Mouse (Mus musculus) macrophage (primary cell): ENCODE results near the gene Lrrc3b. TPM values are rescaled to one million over a fixed set of nuclear protein-coding genes. Genes with fewer than 3 reads are reported as not detected.

Experiments used
- H3K27ac ChIP-seq: fragments of 350-480 bp; formaldehyde crosslinking; 2 replicates; pipeline ENCODE4 v1.9.0; 2021
- H3K36me3 ChIP-seq: fragments of 350-480 bp; formaldehyde crosslinking; 2 replicates; pipeline ENCODE4 v1.9.0; 2021; ENCODE audit errors: inconsistent target
- H3K4me3 ChIP-seq: fragments of 350-480 bp; formaldehyde crosslinking; 2 replicates; pipeline ENCODE4 v1.9.0; 2021; ENCODE audit errors: inconsistent target
- H3K79me2 ChIP-seq: fragments of 350-480 bp; formaldehyde crosslinking; 2 replicates; pipeline ENCODE4 v1.9.0; 2021; ENCODE audit errors: inconsistent target
- WGBS: methylation state at CpG from one replicate; pipeline ENCODE4 v1.1.7; 2026; ENCODE audit warnings: inconsistent platforms; ENCODE audit not compliant: missing documents; 5-methylcytosine and 5-hydroxymethylcytosine counted together
- polyA plus RNA-seq: library from polyadenylated mRNA; stranded (reverse); fragments of 250-400 nt; gene quantifications from 3 replicates; pipeline ENCODE4 v1.2.4, GENCODE M21; 2018; ENCODE audit warnings: inconsistent platforms

Gene Lrrc3b
- polyA plus RNA-seq, 1 experiment from 2014 or later: not detected

DNA sequence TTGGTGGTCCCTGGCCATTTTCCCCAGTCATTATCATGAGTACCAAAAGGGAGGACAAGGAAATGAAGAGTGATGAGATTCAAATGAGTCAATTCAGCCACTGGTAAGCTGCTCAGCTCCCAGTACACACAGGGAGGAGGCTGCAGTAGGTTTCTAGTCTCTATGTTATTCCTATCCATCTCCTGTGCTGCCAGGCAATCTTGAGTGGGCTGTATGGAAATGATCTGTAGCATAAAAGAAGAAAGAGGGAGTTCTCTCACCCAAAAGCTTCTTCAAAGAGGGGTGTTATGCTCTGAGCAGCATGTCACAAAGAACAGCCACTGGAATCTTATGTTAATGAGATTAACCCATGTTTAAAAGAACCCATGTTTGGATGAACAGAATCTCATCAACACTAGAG, 64.5 kb downstream of the Lrrc3b start:
- Histone ChIP-seq H3K79me2 (no peaks in the 10 kb centered on the region), H3K36me3 (no peaks in the 10 kb centered on the region), H3K4me3 (no peak overlapping the region), H3K27ac (no peak overlapping the region)

DNA sequence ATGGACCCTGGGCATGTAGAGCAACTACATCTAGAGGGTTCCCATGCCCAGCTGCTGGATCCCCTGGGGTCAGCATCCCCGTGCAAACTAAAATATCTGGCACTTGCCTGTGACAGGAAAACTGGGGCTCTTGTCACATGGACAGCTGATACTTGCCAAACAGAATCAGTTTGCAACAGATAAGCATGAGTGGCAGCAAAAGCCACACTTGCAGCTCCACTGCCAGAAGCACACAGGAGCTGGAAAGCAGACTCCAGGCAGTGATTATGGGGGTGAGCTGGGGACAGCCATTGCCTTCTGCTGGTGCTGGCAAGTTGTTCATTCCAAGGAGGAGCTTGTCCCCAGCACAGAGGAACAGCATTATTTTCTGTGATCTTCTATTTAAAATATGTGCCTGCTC, 65.8 kb downstream of the Lrrc3b start:
- H3K27ac ChIP-seq: no peak overlapping the region
- H3K79me2 ChIP-seq: no peaks in the 10 kb centered on the region
- no peaks in the 10 kb centered on the region for H3K36me3 ChIP-seq
- 67% methylated on average over 1 of the region's 1 CpGs for WGBS
- H3K4me3 ChIP-seq: no peak overlapping the region

DNA sequence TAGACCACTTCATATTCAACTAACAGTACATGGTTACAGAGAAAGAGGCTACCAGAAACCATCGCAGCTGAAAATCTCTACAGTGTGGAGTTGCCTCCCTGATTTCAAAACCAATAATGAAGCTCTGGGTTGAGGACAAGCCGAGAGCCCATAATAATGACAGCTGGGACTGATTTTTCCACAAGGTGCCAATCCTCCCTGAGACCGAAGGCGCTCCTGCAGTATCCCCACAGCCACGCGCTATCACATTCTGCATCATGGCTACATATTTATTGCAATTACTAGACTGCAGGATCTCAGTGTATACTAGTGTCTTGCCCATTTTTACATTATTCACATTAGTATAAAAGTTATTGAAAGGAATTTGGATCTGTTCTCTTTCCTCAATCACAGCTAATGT, 73.7 kb downstream of the Lrrc3b start:
- H3K79me2 ChIP-seq: no peaks in the 10 kb centered on the region
- 96% methylated on average over 6 of the region's 6 CpGs for WGBS
- H3K27ac ChIP-seq: no peak overlapping the region

DNA sequence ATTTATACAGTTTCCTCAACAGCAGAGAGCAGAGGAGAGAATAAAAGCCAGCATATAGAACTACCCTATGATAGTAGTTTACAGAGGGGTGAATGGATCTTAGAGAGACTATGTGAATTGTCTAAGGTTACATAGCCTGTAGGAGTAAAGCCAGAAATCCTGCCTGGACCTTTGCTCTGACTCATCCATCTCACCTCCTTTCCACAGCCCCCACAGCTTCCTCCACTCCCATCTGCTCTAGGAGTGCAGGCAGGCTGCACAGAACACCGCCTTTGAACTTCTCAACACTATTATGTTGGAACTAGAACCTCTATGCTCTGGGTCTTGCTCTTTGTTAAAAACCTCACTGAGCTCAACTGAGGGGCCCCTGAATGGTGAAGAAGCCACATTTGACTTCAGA, 78.9 kb downstream of the Lrrc3b start:
- no peak overlapping the region for H3K27ac ChIP-seq
- no peak overlapping the region for H3K4me3 ChIP-seq
- no peaks in the 10 kb centered on the region for H3K79me2 ChIP-seq
- WGBS: 78% methylated on average over 1 of the region's 1 CpGs
- H3K36me3 ChIP-seq: no peaks in the 10 kb centered on the region

More for the DNA sequence above, 73.7 kb downstream of the Lrrc3b start:
- no peak overlapping the region for H3K4me3 ChIP-seq
- H3K36me3 ChIP-seq: no peaks in the 10 kb centered on the region

DNA sequence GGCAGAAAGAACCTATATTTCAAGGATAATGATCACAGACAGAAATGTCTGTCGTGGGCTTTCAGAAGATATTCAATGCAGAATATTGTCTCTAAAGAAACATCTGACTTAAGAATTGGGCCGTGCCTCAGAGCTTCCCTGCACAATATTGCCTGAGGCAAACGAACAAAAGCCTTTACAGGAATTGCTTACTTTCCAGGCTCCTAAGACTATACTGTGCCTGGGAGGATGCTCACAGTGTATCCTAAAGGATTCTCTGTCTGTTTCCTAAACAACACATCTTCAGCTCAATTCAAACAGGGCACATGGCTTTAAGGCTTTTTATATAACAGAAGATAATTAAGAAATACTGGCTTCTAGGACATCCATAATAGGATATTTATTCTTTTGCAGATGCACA, 79.7 kb downstream of the Lrrc3b start:
- Histone ChIP-seq H3K27ac (no peak overlapping the region), H3K79me2 (no peaks in the 10 kb centered on the region), H3K36me3 (no peaks in the 10 kb centered on the region), H3K4me3 (no peak overlapping the region)
- WGBS: 89% methylated on average over 3 of the region's 3 CpGs

DNA sequence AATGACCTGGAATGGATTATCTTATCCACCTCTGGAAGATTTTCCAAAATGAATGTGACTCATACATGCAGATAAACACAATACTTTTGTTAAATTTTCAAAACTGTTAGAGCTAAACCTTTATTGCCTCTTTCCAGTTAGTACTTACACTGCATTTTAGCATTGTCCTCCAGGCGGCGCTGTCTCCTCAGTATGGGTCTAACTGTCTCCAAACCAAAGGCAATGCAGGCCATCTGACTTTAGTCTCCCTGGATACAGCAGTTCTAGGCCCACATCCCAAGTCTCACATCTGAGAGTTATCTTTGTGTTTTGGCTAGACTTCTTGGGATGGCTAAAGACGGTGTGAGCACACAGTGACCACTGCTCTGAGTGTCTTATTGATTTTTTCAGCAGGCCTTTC, 83.3 kb downstream of the Lrrc3b start:
- WGBS: 28% methylated on average over 3 of the region's 3 CpGs

DNA sequence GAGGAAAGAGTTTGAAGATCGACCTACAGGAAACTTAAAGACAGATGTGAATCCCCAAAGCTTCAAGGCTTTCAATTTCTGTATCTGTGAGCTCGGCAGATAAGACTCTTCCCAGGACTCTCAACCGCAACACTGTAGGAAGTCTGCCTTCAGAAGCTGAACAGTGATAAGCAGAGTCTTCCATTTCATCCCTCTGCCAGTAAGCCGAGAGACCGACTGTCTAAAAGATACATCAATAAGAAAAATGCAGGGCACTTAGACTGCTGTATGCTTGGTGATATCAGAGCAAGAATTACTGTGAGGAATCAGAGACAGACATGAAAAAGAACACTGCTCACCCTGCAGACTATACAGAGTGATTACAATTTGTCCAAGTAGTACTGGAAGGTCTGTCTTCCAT, 84.5 kb downstream of the Lrrc3b start:
- 58% methylated on average over 5 of the region's 5 CpGs for WGBS
- Histone ChIP-seq H3K27ac (no peak overlapping the region), H3K79me2 (no peaks in the 10 kb centered on the region), H3K36me3 (no peaks in the 10 kb centered on the region), H3K4me3 (no peak overlapping the region)

More for the DNA sequence above, 83.3 kb downstream of the Lrrc3b start:
- no peaks in the 10 kb centered on the region for H3K36me3 ChIP-seq
- no peak overlapping the region for H3K27ac ChIP-seq
- no peak overlapping the region for H3K4me3 ChIP-seq
- no peaks in the 10 kb centered on the region for H3K79me2 ChIP-seq

DNA sequence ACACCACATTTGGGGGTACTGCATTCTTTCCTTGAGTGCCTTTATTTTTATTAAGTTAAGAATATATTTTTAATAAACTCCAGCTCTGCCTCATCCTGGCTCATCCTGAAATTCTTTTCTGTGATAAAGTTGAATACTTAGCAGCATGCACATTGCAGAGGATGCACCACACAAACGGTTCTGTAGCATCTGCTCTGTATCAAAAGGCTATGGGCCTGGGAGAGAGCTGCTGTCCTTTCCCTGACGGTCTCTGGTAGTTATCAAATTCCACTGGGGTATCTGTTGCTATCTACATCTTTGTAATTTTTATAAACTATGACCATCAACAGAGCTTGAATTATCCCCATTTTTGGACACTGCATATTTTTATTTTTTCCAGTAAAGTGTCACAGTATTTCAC, 105.7 kb downstream of the Lrrc3b start:
- Histone ChIP-seq H3K4me3 (no peak overlapping the region), H3K36me3 (no peaks in the 10 kb centered on the region), H3K27ac (no peak overlapping the region), H3K79me2 (no peaks in the 10 kb centered on the region)
- 75% methylated on average over 2 of the region's 2 CpGs for WGBS

DNA sequence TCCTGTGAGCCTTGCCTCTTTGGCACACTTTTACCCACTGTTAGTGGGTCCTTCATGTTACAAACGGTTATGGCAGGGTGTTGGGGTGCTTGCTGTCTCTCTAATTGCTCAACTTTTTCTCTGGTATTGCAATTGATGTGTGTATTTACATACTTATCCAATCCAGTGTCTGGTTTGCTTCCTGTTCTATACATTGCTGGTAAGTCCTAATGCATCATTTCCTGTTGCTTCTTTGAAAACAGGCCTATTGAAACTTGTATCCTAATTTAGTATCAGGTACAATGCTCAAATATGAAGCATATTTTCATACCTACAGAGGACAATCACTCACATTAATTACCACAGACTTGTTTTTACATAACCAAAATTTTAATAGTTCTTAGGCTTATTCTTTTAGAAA, 107.4 kb downstream of the Lrrc3b start:
- Histone ChIP-seq H3K79me2 (no peaks in the 10 kb centered on the region), H3K4me3 (no peak overlapping the region), H3K27ac (no peak overlapping the region), H3K36me3 (no peaks in the 10 kb centered on the region)
- 56% methylated on average over 1 of the region's 1 CpGs for WGBS

DNA sequence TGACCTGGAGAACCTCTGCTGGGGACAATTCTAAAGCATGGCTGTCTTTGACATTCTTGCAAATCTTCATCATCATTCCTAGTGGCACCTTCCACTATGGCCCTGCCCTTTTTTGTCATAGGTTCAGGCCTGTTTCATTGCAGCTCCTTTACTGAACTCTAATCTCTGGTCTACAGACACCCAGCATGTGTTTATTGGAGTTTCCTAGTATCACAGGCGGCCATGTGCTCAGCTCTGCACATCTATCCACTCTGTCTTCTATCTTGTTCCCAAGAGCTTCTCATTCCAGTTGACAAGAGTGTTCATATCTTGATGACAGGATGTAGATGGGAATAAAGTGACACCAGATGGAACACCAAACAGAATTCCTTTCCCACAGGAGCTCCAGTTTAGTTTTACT, 108.6 kb downstream of the Lrrc3b start:
- WGBS: 82% methylated on average over 1 of the region's 1 CpGs

DNA sequence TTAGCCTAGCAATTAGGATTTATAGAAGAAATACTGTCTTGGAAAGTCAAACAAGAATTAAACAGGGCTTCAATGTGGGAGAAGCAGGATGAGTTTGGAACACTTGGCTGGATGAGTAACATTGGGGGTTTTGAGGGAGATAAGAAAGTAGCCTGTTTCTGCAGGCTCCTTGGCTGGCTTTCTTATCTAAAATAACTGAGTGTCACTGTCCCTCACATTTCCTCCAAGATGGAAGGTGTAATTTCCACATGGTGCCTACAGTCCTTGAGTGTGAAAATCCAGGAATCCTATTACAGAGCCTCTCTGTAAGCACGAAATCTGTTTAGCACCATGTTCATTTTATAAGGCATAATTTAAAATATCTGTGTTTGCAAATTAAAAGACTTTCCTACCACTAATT, 112.9 kb downstream of the Lrrc3b start:
- Histone ChIP-seq H3K4me3 (no peak overlapping the region), H3K79me2 (no peaks in the 10 kb centered on the region), H3K36me3 (no peaks in the 10 kb centered on the region), H3K27ac (no peak overlapping the region)
- WGBS: 75% methylated on average over 1 of the region's 1 CpGs

More for the DNA sequence above, 108.6 kb downstream of the Lrrc3b start:
- Histone ChIP-seq H3K36me3 (no peaks in the 10 kb centered on the region), H3K4me3 (no peak overlapping the region), H3K79me2 (no peaks in the 10 kb centered on the region), H3K27ac (no peak overlapping the region)

DNA sequence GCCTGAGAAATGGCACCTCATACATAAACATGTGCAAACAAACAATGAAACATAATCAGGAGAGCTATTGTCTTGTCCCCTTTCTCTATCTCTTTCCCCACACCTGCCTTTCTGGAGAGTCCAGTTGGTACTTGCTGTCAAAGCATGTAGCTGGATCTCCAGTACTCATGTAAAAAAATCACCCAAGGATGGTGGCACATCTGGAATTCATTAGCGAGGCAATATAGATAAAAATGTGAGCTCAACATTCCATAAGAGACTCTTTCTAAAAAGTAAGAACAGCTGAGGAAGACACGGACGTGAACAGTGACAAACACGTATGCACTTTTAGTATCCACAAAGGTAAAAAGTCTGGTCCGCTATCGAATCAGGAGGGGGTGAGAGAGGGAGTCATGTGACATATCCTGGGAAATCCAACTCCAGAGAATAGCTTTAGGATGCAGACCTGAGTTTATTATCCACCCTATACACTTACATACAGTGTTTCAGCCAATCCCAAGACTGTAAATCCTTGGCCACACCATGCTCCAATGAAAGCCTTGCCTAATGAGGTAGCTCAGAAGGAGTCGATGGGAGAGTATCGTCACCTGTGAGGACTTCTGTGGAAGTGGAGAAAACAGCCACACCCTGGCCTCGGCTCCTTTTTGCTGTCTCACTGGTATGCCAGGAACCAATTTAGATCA, 116.2 kb downstream of the Lrrc3b start:
- Histone ChIP-seq H3K36me3 (no peaks in the 10 kb centered on the region), H3K27ac (no peak overlapping the region), H3K4me3 (no peak overlapping the region), H3K79me2 (no peaks in the 10 kb centered on the region)
- 94% methylated on average over 9 of the region's 9 CpGs for WGBS

DNA sequence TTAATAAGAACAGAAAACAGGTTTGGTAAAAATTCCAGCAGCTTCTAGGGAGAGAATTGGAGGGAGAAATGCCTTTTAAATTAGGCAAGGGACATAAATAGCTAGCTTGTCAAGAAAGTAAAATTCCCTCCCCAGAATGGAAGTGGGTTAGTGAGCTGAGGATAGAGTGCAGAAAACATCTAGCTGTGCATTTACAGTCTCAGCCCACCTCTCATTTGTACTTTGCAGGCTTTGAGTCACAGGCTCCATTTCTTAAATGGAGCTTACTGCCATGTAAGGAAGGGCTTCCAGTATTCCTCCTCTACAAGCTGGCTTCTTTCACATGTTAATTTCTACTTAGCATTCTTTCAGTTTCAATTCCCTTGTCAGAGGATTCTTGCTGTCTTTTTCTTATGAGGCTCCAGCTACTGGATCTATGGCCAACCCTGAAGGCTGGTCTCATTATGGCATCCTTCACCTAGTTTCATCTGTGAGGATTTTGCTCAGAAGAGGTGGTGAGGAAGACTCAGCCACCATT, 119.3 kb downstream of the Lrrc3b start:
- no peaks in the 10 kb centered on the region for H3K79me2 ChIP-seq
- H3K4me3 ChIP-seq: no peak overlapping the region
- no peaks in the 10 kb centered on the region for H3K36me3 ChIP-seq
- H3K27ac ChIP-seq: no peak overlapping the region

DNA sequence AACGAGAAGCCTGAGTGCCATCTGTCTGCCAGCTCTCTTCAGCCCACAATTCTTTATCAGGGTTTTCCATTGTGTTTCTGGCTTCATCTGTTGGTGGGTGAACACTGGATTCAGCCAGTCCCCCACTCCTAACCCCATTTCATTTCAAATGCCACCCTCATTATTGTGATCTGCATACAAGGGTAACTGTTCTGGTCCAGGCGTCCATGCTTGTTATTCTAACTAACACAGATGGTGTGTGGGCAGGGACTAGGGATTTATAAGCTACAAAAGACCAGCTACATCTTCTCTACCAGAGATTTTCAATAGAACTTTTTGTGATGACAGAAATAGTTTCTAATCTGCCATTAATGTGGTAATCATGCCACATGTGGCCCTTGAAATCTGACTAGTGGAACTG, 130.2 kb downstream of the Lrrc3b start:
- WGBS: 76% methylated on average over 2 of the region's 2 CpGs
- no peak overlapping the region for H3K27ac ChIP-seq
- H3K4me3 ChIP-seq: no peak overlapping the region
- H3K36me3 ChIP-seq: no peaks in the 10 kb centered on the region
- H3K79me2 ChIP-seq: no peaks in the 10 kb centered on the region
